Mouse (Mus musculus) bone marrow macrophage, adult 2 months (primary cell): ENCODE data around the gene Slc28a1.

Experiments
- CTCF ChIP-seq: IDR thresholded peaks from 2 replicates; pipeline ENCODE4 v1.5.1; 2012; ENCODE audit warnings: low read depth, mild to moderate bottlenecking, low read length, moderate library complexity
- POLR2A ChIP-seq: IDR thresholded peaks from 2 replicates; pipeline ENCODE4 v1.6.1; 2012; ENCODE audit warnings: mild to moderate bottlenecking, low read depth, low read length, borderline replicate concordance

- TF ChIP-seq POLR2A (no peak), CTCF (no peak)
Measured at GRCm38 (mm10) chr7:81169351-81169750, 54.8 kb downstream of the Slc28a1 start.
